Mouse (Mus musculus): Measurements from ENCODE around the gene C1qbp.

GRCm38 (mm10) chr11:71032070-71032469 lies 49.2 kb upstream of the C1qbp start:
- TF ChIP-seq POLR2A (IDR thresholded peaks at IDR 0.05; ENCODE audit: insufficient read depth, low read depth, low read length), result no peak
- TF ChIP-seq CTCF (IDR thresholded peaks at IDR 0.05), result no peak
- TF ChIP-seq EP300 (IDR thresholded peaks at IDR 0.05; ENCODE audit: insufficient read depth, low read depth, low read length), result no peak

All from heart, adult 2 months (tissue).